Mouse (Mus musculus): ENCODE data around the gene Gys1.

GRCm38 (mm10) chr7:45401521-45402085, 33.0 kb upstream of the Gys1 start:
- TF ChIP-seq GATA1 (IDR thresholded peaks at IDR 0.05; ENCODE audit: borderline replicate concordance, low read length) (no peak), FLI1 (IDR thresholded peaks at IDR 0.05; ENCODE audit: low read length) (no peak)

Data from megakaryocyte, embryonic 14.5 days (primary cell).